Mouse (Mus musculus) G1E (cell line): ENCODE data around the gene Plxnd1.

Experiments used
- CTCF ChIP-seq: IDR thresholded peaks from 2 replicates; pipeline ENCODE4 v1.5.1; 2012; ENCODE audit warnings: low read depth, low read length, inconsistent platforms, mixed read lengths
- GATA2 ChIP-seq: IDR thresholded peaks from 2 replicates; pipeline ENCODE4 v1.6.1; 2012; ENCODE audit warnings: low read depth, low read length, inconsistent platforms, borderline replicate concordance
- TAL1 ChIP-seq: conservative IDR thresholded peaks from 2 replicates; pipeline ENCODE4 v1.6.1; 2012; ENCODE audit warnings: low read depth, low read length, inconsistent platforms, mixed read lengths

GRCm38 (mm10) chr6:115968086-115968485, 26.7 kb downstream of the Plxnd1 start:
- TF ChIP-seq CTCF, result no peak
- no peak for TF ChIP-seq TAL1
- no peak for TF ChIP-seq GATA2
